Mouse (Mus musculus): ENCODE results near the gene Nutf2. TPM values are rescaled to one million over a fixed set of nuclear protein-coding genes. Genes with fewer than 3 reads are reported as not detected.
A peak's percentile ranks its signal among the peaks of the same experiment; 100 is the strongest.

Nutf2 gene
- total RNA-seq, 4 experiments from 2014 or later: 19.8 to 39.6 (median 23.2) TPM

DNA sequence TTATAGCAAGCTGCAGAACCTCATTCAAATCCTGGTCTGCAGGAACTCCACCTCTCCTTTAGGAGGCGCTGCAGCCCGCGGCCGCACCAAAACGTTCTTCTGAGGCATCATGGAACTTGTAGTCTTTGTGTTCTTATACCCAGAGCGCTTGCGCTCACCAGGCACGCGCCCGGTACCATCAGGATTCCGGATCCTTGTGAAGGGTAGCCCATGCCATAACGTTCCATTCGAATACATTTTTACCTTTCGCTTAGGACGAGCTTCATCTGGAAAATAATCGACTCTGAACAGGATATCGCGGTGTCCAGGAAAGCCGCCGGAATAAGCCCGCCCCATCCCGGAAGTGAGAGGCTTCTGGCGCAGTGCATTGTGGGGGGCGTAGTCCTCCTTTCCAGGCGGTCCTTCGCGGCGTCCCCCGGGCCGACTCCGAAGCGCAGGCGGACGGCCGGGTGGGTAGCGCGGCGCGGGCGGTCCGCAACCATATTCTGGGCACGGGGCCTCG, 5.6 kb upstream of the Nutf2 start, which contains the start of gene Thap11:
Thap11 (plus strand) TSS at position 418 of the 502 bp plus-strand sequence.
- DNase-seq (ENCODE audit: low spot score in 2 of 2): peak; percentile 84 to 86

DNA sequence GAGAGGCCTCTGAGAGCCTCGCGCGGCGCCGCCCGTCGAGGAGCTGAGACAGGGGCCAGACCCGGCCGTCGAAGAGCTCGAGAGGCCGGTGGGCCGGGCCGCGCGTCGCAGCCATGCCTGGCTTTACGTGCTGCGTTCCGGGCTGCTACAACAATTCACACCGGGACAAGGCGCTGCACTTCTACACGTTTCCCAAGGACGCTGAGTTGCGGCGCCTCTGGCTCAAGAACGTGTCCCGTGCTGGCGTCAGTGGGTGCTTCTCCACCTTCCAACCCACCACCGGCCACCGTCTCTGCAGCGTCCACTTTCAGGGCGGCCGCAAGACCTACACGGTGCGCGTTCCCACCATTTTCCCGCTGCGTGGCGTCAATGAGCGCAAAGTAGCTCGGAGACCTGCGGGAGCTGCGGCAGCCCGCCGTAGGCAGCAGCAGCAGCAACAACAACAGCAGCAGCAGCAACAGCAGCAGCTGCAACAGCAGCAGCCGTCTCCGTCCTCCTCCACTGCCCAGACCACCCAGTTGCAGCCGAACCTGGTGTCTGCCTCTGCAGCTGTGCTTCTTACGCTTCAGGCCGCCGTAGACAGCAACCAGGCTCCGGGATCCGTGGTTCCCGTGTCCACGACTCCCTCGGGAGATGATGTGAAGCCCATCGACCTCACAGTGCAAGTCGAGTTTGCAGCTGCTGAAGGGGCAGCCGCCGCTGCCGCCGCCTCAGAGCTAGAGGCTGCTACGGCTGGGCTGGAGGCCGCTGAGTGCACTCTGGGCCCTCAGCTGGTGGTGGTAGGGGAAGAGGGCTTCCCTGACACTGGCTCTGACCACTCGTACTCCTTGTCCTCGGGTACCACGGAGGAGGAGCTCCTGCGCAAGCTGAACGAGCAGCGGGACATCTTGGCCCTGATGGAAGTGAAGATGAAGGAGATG, 4.9 kb upstream of the Nutf2 start:
- peak; percentile 39 to 46 for DNase-seq (ENCODE audit: low spot score in 2 of 2)

DNA sequence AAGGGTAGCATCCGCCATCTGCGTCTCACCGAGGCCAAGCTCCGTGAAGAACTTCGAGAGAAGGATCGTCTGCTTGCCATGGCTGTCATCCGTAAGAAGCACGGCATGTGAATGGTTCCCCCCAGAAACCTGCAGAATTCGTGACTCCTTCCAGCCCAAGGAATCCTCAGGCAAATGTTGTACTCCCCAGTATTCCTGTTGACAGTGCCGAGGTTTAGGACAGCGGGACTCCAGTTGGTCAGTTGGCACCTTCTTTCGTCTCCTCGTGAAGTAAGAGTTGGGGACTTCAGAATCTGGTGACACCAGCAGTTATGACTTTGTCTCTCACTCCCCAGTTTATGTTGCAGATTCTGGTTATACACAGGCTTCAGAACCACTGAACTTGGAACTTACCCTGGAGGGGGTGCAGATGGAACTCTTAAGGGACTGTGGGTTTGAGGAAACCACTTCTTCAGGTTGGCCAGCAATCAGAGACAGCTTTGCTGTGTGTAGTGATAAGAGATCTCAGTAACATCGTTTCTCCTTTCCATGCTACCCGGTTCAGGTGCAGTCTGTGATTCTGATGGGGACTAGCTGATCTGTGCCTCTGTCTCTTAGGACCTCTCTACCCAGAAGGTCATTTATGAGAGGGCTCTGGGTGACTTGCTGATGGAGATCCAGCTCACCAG, 4.1 kb upstream of the Nutf2 start:
- DNase-seq (ENCODE audit: low spot score in 2 of 2): no peak

DNA sequence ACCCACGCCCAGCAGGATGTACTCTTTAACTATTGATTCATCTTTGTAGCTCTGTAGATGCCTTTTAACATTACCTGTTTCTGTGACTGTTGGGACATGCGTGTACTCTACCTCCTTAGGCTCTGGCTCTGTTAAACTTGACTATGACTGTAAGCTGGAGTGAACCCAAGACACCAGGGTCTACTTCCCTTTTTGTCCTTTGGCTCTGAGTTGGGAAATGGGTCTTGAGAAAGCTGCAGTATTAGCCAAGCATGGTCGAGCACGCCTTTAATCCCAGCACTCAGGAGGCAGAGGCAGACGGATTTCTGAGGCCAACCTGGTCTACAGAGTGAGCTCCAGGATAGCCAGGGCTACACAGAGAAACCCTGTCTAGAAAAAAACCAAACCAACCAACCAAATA, 1.9 kb upstream of the Nutf2 start:
- no peak for DNase-seq (ENCODE audit: low spot score in 2 of 2)

DNA sequence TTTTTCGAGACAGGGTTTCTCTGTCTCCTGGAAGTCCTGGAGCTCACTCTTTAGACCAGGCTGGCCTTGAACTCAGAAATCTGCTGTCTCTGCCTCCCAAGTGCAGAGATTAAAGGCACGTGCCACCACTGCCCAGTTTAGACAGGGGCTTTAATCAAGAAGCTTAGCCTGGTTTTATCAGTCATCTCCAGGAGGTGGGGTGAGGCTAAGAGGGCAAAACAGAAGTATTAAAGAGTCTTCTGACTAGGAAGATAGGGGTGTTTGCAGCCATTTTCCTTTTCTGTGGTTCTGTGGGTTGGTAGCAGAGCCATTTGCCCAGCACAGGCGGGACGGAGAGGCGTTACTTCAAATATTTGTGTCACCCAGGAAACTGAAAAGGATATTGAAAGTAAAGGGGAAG, 1.1 kb upstream of the Nutf2 start:
- no peak for DNase-seq (ENCODE audit: low spot score in 2 of 2)

DNA sequence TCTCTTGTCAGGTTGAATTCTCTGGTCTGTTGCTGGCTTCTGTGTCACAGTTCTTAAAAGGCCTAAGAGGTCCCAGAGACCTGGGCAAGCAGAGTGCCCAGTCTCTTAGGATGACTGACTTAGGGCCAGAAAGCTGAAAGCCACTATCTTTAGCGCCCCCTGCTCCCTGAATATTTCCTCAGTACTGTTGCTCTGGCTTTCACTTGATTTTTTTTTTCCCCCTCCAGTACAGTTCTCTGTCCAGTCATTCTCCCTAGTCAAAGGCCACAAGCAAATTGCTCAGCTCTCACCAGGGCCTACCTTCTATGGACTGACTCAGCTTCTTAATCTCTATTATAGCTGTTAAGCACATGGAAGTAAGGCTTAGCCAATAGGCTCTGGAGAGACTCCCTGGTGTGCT, 1.6 kb downstream of the Nutf2 start:
- no peak for DNase-seq (ENCODE audit: low spot score in 2 of 2)

DNA sequence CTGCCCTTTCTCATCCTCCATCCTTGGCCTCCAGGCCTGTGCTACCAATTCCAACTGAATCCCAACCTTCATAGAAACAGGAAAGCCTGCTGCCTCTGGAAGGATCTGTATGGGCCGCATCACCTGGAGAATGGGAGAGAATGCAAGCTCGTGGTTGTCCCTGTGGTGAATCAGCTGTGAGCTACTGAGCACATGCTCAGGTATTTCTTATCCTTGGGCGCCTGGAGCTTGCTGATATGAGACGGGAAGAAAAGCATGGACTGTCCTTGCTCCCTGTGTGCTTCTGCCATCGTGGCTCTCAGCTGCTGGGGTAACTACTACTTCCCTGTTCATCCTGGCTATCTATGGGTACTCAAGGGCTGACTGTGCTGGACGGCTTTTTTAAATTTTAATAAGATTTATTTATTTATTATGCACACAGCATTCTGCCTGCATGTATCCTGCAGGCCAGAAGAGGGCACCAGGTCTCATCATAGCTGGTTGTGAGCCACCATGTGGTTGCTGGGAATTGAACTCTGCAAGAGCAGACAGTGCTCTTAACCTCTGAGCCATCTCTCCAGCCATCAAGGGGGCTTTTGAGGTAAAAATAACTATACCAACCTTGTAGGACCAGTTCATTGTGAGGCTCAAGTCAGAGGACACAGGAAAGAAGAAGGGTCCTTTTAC, 6.1 kb downstream of the Nutf2 start:
- DNase-seq (ENCODE audit: low spot score in 2 of 2): no peak

DNA sequence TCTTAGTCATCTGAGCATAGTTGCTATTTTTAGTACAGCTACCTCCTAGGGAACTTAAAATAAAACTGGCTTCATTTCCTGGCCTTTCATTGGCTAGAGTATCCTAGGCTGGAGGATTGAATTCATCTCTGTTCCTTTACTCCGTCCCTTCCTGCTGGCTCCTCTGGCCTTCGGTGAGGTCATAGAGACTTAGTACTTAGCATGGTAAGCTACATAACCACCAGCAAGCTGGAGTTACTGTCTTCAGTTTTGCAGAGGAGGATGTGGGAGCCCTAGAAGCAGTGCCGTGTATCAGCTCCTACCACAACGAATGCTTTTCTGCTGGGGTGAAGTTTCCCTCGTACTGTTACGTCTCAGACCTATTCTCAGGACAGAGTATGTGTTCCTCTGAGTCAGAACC, 13.9 kb downstream of the Nutf2 start:
- DNase-seq (ENCODE audit: low spot score in 2 of 2): no peak

DNA sequence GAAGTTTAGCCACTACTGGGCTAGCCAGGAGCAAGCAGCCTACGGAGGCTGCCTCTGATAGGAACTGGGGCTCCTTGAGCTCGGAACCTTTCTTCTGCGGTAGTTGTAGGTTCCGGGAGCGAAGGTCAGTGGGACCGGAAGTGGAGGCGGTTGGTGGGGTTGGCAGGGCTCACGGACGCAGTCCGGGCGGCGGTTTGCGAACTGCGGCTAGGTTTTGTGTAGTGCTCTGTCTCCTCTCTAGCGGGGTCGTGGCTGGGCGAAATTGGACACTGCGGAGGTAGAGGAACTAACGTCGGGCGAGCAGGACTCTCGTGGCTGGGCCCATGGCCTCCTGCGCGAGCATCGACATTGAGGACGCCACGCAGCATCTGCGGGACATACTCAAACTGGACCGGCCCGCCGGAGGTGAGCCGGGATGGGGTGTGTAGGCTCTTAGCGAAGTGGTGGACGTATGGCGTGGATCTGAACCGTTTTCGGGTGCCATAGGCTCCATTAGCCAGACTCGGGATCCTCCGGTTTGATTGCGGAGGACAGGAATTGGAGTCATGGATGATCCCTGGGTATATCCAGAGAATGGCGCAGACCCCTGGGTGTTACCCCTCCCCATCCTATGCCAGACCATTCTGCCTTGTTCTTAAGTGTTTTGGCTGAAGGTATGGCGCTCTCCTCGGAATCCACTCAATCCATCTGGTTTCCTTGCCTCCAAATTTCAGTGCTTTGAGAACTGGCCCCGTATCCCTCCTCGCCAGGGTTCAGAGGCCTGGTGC, 20.6 kb downstream of the Nutf2 start, which contains the start of gene Edc4:
Edc4 (plus strand) TSS at position 128 of the 767 bp plus-strand sequence.
- peak in 1 of 2 experiments; percentile 90 for DNase-seq (ENCODE audit: low spot score in 2 of 2)

DNA sequence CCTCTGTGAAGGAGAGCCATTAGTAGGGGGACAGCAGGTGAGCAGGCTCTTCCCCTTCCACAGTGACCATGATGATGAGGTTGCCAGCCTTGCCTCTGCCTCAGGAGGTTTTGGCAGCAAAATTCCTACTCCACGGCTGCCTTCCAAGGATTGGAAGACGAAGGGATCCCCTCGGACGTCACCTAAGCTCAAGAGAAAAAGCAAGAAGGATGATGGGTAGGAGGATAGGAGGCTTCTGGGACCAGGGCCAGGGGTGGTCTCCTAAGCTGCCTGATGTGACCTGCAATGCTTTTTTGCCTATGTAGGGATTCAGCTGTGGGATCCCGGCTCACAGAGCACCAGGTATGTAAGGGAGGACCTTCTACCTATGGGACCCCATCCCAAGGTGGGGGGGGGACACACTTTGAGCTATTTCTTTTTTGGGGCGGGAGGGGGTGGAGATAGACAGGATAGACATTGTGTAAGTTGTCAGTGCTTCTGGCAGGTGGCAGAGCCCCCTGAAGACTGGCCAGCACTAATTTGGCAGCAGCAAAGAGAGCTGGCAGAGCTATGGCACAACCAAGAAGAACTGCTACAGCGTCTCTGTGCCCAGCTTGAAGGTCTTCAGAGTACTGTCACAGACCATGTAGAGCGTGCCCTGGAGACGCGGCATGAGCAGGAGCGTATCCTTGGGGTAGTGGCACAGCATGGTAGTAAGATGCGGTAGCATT, 29.5 kb downstream of the Nutf2 start:
- no peak for DNase-seq (ENCODE audit: low spot score in 2 of 2)

DNA sequence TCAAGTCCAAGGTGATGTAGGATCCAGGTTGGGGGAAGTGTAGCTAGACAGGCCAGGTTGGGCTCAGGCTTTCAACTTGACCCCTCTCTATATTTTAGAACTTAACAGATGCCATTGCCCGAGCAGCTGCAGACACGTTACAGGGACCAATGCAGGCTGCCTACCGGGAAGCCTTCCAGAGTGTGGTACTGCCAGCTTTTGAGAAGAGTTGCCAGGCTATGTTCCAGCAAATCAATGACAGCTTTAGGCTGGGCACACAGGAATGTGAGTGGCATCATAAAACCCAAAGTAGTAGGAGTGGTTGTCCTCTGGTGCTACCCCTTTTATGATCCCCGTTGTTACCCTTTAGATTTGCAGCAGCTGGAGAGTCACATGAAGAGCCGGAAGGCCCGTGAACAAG, 30.5 kb downstream of the Nutf2 start:
- DNase-seq (ENCODE audit: low spot score in 2 of 2): no peak

DNA sequence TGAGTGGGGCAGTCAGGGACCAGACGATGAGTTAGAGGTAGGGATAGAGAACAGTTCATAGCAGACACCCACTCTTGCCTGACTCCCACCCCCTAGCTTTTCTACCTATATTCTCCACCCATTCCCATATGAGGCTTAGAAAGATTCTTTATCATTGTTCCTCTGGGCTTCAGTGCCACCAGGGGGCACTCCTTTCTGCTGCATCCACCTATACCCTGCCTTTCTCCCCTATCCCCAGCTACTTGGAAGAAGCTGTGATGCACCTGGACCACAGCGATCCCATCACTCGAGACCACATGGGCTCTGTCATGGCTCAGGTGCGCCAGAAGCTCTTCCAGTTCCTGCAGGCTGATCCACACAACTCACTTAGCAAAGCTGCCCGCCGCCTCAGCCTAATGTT, 32.1 kb downstream of the Nutf2 start:
- DNase-seq (ENCODE audit: low spot score in 2 of 2): no peak

DNA sequence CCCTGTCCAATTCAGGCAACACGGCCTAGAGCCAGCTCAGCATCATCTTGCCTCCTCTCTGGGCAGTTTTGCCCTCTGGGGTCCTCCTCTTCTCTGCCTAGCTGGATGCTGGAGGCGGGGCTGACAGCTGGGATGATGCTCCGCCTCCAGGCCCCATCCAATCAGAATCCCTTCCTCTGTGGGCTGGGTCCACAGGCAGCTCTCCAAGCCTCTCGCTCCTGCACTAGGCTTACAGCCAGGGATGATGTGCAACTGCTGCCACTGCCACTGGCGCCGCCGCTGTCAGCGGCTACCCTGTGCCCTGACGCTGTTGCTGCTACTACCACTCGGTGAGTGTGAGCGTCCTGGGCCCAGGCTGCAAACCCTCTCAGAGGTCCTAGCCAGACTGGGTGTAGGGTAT, 33.0 kb downstream of the Nutf2 start, which contains the start of gene Nrn1l:
Nrn1l (plus strand) TSS at position 229 of the 400 bp plus-strand sequence.
- DNase-seq (ENCODE audit: low spot score in 2 of 2): peak; percentile 59 to 88

DNA sequence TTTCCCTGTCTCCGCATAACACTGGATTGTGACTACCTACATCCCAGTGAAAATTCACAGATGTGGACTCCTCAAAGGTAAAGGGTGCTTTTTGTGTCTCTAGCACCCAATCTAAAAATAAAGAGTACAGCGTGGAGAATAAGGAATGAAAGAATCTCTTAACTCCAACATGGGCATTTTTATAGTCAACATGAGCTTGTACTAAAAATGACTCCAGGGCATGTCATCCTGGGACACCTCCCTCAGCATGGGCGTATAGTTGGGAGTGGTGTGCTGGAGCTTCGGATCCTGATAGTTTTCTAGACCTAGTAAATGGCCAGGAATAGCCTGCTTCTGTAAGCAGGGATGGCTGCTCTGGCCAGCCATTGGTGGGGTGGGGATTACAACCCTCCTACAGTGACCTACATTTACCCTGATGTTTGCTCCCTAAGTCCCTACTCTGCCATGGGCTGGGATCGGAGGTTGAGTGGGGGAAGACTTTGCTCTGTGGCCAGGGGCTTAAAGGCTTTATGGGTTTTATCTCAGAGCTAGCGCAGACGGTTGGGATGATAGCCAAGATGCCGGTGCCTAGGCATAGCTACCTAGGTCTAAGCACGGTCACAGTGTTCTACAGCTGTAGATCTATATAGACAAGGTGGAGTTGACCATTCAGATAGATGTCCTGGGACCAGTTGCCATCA, 37.6 kb downstream of the Nutf2 start:
- no peak for DNase-seq (ENCODE audit: low spot score in 2 of 2)

DNA sequence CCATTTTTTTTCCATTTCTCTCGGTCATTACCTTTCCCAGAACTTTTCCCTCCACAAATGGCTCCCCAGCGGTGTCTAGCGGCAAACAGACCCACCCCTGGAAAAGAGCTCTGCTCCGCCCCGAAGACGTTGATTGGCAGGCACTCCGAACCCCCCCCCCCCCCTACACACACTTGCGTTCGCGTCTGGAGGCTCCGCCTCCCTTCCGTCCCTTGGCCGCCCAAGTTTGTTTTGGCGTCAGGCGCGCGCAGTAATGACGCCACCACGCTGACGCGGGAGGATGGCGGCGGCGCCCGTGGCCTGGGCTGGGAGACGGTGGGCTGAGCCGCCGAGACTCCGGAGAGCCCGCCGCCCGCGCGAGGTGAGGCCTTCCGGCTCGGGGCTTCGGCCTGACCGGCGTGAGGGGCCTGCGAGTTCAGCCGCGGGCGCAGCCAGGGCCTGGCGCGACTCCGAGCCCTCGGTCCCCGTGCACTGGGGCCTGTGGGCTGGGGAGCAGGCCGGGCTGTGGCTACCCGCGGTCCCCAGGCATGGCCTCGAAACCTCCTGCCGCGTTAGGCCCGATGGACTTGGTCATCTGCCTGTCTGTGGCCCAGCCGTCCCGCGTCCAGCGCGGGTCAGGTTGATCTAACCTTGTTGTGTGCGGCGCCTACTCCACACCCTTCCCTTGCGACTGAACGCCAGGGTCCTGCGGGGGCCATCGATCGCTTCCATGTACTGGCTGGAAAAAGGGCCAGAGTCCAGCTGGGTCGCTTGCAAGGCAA, 40.0 kb downstream of the Nutf2 start, which contains the start of gene Pskh1:
Pskh1 (plus strand) TSS at position 262 of the 761 bp plus-strand sequence.
- DNase-seq (ENCODE audit: low spot score in 2 of 2): peak; percentile 86 to 90

DNA sequence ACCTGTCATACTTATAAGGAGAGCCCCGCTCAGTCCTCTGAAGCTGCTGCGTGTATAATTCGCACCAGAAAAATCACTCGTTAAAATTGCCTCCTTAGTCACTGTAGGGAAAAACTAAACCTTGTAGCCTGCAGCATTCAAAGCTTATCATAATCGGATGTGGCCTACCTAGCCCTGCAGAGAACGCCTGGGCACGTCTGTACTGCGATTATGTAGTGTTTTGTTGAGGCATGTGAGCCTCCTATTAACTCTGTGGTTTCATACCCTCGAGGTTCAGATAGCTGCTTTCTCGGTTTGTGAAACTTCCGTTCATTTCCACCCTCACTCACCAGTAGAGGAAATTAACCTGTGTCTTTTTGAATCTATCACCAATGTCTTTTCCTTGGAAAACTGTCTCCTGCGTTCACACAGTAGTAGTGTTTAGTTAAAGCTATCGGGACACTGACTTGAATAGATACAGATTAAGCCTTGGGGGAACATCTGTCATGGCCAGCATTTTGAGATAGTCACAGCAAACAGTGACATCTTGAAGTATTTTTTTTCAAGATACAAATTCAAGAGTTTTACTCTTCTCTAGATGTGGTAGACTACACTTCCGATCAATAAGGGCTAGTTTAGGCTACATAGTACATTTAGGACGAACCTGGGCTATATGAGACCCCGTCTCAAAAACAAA, 40.7 kb downstream of the Nutf2 start:
- no peak for DNase-seq (ENCODE audit: low spot score in 2 of 2)

DNA sequence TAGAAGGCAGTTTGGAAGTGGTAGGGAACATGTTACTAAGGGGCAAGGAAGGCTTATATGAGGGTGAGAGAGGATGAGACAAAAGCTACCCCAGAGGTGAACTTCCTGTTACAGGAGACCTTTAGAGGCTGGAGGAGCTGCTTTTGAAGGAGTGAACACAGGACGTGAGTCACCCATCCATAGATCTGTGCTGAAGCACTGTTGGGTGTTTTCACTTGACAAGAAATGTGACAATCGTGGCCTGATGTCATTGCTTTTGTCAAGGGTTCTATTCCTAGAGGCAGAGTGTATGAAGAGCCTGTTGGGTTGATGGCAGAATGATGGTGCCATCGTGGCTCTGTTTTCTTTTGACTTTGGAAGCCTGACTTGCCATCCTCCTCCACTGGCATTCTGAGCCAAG, 59.0 kb downstream of the Nutf2 start:
- no peak for DNase-seq (ENCODE audit: low spot score in 2 of 2)

DNA sequence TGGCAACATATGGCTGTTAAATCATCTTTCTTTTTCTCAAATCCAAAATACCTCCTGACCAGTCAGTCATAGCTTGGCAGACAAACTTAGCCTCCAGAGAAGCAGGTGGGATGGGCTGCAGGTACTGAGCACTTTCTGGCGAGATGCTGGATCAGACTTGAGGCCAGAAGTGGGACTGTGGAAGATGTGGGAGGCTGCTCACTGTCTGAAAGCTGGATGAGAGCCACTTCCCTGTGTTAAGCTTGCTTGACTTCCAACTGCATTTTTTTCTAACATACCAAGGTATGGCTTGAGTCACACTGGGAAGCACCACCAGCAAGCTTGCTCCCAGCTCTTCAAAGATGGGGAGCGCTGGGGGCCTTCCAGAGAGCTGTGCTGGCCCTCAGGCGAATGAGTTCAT, 64.7 kb downstream of the Nutf2 start:
- DNase-seq (ENCODE audit: low spot score in 2 of 2): peak in 1 of 2 experiments; percentile 73

Measured in left cerebral cortex, adult 8-10 months (tissue).